Mouse (Mus musculus) kidney, embryonic 15.5 days (tissue): ENCODE results near the gene Mbd3. TPM values are rescaled to one million over a fixed set of nuclear protein-coding genes. Genes with fewer than 3 reads are reported as not detected.

ENCODE experiments used
- ATAC-seq: fragments of 200-750 bp; cut with Nextera tagmentation; replicated peaks from 2 replicates; pipeline ENCODE4 v1.8.0; 2017; ENCODE audit warnings: moderate TSS enrichment; ENCODE audit not compliant: low FRiP score
- H3K27ac ChIP-seq: fragments of 300-500 bp; sonication (generic); 2 replicates; pipeline ENCODE4 v1.5.1; 2015; ENCODE audit warnings: mild to moderate bottlenecking, inconsistent platforms
- H3K27me3 ChIP-seq: fragments of 300-500 bp; sonication (generic); 2 replicates; pipeline ENCODE4 v1.6.1; 2015; ENCODE audit warnings: inconsistent platforms
- H3K36me3 ChIP-seq: fragments of 300-500 bp; sonication (generic); 2 replicates; pipeline ENCODE4 v1.6.1; 2015; ENCODE audit warnings: inconsistent platforms
- H3K4me1 ChIP-seq: fragments of 300-500 bp; sonication (generic); 2 replicates; pipeline ENCODE4 v1.6.1; 2015; ENCODE audit warnings: inconsistent platforms
- H3K4me2 ChIP-seq: fragments of 300-500 bp; sonication (generic); 2 replicates; pipeline ENCODE4 v1.6.1; 2015; ENCODE audit warnings: moderate library complexity, mild to moderate bottlenecking, inconsistent platforms
- H3K4me3 ChIP-seq: fragments of 300-500 bp; sonication (generic); replicated peaks from 2 replicates; pipeline ENCODE4 v1.5.1; 2015; ENCODE audit warnings: mild to moderate bottlenecking, inconsistent platforms
- H3K9ac ChIP-seq: fragments of 300-500 bp; sonication (generic); 2 replicates; pipeline ENCODE4 v1.6.1; 2015; ENCODE audit warnings: mild to moderate bottlenecking, inconsistent platforms
- H3K9me3 ChIP-seq: fragments of 300-500 bp; sonication (generic); replicated peaks from 2 replicates; pipeline ENCODE4 v1.6.1; 2016; ENCODE audit warnings: inconsistent platforms
- WGBS: fragments of 180-500 bp; shearing (Covaris S2); methylation state at CpG from one replicate; pipeline ENCODE4 v1.1.7; 2015; ENCODE audit warnings: mixed read lengths; 5-methylcytosine and 5-hydroxymethylcytosine counted together
- polyA plus RNA-seq: library from polyadenylated mRNA; unstranded; fragments of >200 nt; fragmentation: Nextera tagmentation; extraction: Ambion mirVana; gene quantifications from 2 replicates; pipeline ENCODE4 v1.2.1, GENCODE M21; 2015

Mbd3 gene
- polyA plus RNA-seq, 1 experiment from 2014 or later, result 283 TPM

DNA sequence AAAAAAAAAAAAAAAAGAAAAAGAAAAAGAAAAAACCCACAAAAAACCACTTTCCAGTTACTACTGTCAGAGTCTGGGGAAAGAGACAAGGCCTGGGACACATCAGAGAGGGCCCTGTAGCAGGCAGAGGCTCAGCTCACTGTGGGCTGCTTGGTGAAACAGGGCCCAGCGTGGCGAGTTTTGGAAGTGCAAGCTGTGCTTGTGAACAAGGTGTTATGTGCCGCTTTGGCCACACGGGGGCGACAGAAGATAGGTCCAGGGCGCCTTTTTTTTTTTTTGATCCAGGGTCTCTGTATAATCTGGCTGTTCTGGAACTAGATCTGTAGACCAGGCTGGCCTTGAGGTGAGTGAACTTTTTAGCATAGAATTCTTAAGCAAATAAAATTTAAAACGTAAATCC is 23.2 kb downstream of the Mbd3 start:
- H3K4me2 ChIP-seq, result no peak overlapping the region
- no peak overlapping the region for H3K9ac ChIP-seq
- WGBS, result 2% methylated on average over 7 of the region's 7 CpGs
- no peak overlapping the region for H3K4me3 ChIP-seq
- no peaks in the 10 kb centered on the region for H3K27me3 ChIP-seq
- 0 out of 2 replicates have a peak, but pooled peaks have one; percentile 40 for ATAC-seq
- H3K36me3 ChIP-seq, result peaks cover 18% of the 10 kb centered on the region
- no peaks in the 10 kb centered on the region for H3K9me3 ChIP-seq
- peaks cover 20% of the 10 kb centered on the region for H3K4me1 ChIP-seq
- H3K27ac ChIP-seq, result no peak overlapping the region

DNA sequence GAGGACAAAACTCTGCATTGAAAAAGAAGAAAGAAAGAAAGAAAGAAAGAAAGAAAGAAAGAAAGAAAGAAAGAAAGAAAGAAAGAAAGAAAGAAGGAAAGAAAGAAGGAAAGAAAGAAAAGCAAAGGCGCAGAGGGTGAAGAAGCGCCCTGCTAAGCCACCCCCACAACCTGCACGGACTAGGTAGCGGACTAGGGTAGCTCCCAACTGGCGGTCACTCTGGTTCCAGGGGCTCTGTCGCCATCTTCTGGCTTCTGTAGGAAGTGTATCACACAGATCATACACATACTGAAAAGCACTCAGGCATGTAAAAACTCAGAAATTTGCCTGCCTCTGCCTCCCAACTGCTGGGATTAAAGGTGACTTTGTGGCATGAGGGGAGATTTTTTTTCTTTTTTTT is 25.3 kb downstream of the Mbd3 start:
- H3K27ac ChIP-seq, result no peak overlapping the region
- no peak for ATAC-seq
- no peaks in the 10 kb centered on the region for H3K9me3 ChIP-seq
- H3K27me3 ChIP-seq, result no peaks in the 10 kb centered on the region
- no peak overlapping the region for H3K4me3 ChIP-seq
- no peak overlapping the region for H3K9ac ChIP-seq
- WGBS, result 22% methylated on average over 6 of the region's 6 CpGs
- H3K4me1 ChIP-seq, result peaks cover 16% of the 10 kb centered on the region
- H3K36me3 ChIP-seq, result no peaks in the 10 kb centered on the region
- no peak overlapping the region for H3K4me2 ChIP-seq

DNA sequence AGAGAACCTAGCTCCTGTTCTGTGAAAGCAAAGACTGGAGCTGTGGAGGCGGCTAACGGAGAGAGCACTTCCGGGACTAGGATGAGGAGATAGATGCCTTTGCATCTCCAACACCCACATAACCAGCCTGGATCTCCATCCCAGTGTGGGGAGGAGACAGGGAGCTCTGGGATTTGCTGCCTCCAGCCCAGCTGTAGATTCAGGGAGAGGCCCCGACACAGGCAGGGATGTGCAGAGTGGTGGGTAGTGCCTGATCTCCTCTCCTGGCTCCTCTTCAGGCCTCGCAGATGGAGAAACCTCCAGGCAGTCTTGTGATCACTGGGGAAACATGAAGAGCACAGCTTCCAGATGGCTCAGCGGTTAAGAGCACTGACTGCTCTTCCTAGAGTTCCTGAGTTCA is 26.6 kb downstream of the Mbd3 start:
- no peak overlapping the region for H3K4me3 ChIP-seq

DNA sequence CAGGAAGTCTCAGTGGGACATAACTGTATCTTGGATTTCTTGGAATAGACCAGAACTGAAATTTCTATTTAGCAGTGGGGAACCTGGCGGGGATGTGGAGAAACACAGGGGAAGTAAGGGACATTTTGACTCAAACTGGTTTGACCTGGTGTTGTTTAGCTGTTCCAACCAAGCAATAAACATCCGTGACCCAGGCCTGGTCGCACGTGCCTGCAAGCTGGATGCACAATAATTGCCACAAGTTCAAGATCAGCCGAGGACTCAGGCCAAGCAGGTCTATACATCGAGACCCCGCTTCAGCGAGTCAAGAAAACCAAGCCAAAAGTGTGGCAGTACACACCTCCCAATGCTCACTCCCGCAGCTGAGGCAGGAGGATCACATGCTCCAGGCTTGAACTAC is 27.4 kb downstream of the Mbd3 start:
- WGBS, result 46% methylated on average over 9 of the region's 9 CpGs
- ATAC-seq, result no peak
- Histone ChIP-seq H3K4me3 (peak overlapping the region; percentile 41), H3K27me3 (no peaks in the 10 kb centered on the region), H3K27ac (peak overlapping the region; percentile 58), H3K36me3 (no peaks in the 10 kb centered on the region), H3K4me2 (peak overlapping the region; percentile 49), H3K9me3 (0 out of 2 replicates have a peak, but pooled peaks cover 3% of the 10 kb centered on the region), H3K9ac (no peak overlapping the region), H3K4me1 (peaks cover 20% of the 10 kb centered on the region)

More for the DNA sequence above, 26.6 kb downstream of the Mbd3 start:
- H3K27ac ChIP-seq, result no peak overlapping the region
- no peaks in the 10 kb centered on the region for H3K36me3 ChIP-seq
- H3K27me3 ChIP-seq, result no peaks in the 10 kb centered on the region
- peaks cover 17% of the 10 kb centered on the region for H3K4me1 ChIP-seq
- ATAC-seq, result no peak
- 0 out of 2 replicates have a peak, but pooled peaks cover 3% of the 10 kb centered on the region for H3K9me3 ChIP-seq
- 81% methylated on average over 6 of the region's 6 CpGs for WGBS
- no peak overlapping the region for H3K4me2 ChIP-seq
- H3K9ac ChIP-seq, result no peak overlapping the region

DNA sequence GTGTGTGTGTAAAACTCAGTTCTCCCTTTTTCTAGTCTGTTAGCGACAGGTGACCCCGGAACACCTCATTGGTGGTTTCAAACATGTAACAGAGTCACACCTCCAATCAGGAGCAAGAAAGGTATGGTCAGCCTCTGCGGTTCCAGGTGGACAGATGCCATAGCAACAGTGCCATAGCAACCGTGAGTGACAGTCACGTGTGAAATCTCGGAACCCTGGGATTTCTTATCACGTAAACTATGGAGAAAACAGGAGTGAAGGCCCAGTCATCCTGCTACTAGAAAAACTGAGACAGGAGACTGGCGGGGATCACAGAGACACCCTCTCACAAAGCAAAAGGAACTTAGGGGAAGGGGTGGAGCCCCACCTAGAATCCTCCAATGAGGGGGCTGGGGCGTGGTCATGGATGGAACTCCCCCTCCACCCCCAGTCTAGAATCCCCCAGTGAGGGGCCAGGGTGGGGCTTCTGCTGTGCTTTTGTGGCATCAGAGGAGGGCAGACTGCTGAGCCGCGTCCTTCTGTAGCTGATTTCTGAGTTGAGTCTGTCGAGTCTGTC is 27.9 kb downstream of the Mbd3 start:
- H3K27me3 ChIP-seq, result no peaks in the 10 kb centered on the region
- H3K9ac ChIP-seq, result no peak overlapping the region
- peak overlapping the region; percentile 41 for H3K4me3 ChIP-seq
- peak overlapping the region; percentile 58 for H3K27ac ChIP-seq
- peak overlapping the region; percentile 49 for H3K4me2 ChIP-seq
- 0 out of 2 replicates have a peak, but pooled peaks cover 3% of the 10 kb centered on the region for H3K9me3 ChIP-seq
- H3K4me1 ChIP-seq, result peaks cover 20% of the 10 kb centered on the region
- H3K36me3 ChIP-seq, result no peaks in the 10 kb centered on the region
- WGBS, result 4% methylated on average over 12 of the region's 12 CpGs
- peak; percentile 86 for ATAC-seq

DNA sequence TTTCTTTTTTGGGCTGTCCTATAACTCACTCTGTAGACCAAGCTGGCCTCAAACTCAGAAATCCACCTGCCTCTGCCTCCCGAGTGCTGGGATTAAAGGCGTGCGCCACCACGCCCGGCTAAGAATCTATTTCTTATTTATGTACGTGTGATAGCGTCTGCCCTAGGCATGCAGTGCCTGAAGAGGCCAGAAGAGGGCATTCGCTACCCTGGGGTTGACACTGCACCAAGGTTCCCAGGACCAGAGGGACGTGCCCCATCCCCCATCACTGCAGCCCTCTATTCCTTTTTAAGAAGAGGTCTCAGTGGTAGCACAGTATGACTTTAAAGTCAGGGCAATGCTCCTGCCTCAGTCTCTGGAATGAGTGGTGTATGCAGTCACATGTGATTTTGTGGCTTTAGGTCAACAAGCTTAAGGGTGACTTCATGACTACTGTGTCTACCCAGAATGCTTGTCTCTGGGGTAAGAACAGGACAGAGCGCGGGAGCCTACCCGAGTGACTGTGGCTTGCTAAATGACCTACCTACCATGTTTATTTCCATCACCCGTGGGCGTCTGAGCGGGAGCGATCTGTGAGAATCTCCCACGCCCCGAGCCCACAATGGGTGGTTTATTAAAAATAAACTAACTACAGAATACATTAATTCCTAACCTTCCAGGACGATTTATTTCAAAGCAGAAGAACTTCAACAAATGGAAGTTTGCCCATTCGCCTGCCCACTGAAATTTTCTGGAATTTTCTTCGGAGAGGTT is 29.2 kb downstream of the Mbd3 start:
- Histone ChIP-seq H3K27ac (no peak overlapping the region), H3K4me3 (no peak overlapping the region), H3K9me3 (0 out of 2 replicates have a peak, but pooled peaks cover 3% of the 10 kb centered on the region), H3K27me3 (0 out of 2 replicates have a peak, but pooled peaks cover under 1% of the 10 kb centered on the region), H3K4me2 (no peak overlapping the region), H3K36me3 (no peaks in the 10 kb centered on the region), H3K4me1 (peaks cover 20% of the 10 kb centered on the region), H3K9ac (no peak overlapping the region)
- no peak for ATAC-seq
- 77% methylated on average over 21 of the region's 21 CpGs for WGBS

DNA sequence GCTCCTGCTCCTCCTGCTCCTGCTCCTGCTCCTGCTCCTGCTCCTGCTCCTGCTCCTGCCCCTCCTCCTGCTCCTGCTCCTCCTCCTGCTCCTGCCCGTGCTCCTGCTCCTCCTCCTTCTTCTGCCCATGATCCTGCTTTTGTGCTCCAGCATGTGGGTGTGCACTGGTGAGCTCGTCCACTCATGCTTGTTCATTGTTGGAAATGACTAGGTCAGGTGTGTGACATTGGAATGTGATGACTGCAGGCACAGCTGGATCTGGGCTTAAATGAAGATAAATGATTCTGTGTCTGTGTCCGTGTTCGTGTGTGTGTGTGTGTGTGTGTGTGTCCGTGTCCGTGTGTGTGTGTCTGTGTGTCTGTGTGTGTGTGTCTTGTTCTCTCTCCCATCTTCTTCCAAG is 31.0 kb downstream of the Mbd3 start:
- 92% methylated on average over 6 of the region's 6 CpGs for WGBS
- Histone ChIP-seq H3K4me1 (peaks cover 24% of the 10 kb centered on the region), H3K36me3 (no peaks in the 10 kb centered on the region), H3K9me3 (0 out of 2 replicates have a peak, but pooled peaks cover 3% of the 10 kb centered on the region), H3K4me2 (no peak overlapping the region), H3K27ac (no peak overlapping the region), H3K4me3 (no peak overlapping the region), H3K27me3 (peaks cover 14% of the 10 kb centered on the region), H3K9ac (no peak overlapping the region)
- ATAC-seq, result no peak

DNA sequence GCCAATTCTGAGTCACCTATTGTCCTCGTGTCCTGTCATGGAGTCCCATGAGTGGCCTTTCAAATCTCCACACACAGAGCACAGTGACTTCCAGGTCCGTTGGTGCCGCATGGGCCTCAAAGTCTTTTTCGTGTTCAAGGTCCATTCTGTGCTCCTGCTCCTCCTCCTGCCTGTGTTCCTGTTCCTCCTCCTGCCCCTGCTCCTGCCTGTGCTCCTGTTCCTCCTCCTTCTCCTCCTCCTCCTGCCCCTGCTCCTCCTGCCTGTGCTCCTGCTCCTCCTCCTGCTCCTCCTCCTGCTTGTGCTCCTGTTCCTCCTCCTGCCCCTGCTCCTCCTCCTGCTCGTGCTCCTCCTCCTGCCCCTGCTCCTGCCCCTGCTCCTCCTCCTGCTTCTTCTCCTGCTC is 31.4 kb downstream of the Mbd3 start:
- WGBS, result 49% methylated on average over 5 of the region's 5 CpGs
- peaks cover 24% of the 10 kb centered on the region for H3K4me1 ChIP-seq
- H3K4me2 ChIP-seq, result no peak overlapping the region
- H3K36me3 ChIP-seq, result no peaks in the 10 kb centered on the region
- no peak for ATAC-seq
- no peak overlapping the region for H3K9ac ChIP-seq
- H3K27me3 ChIP-seq, result peaks cover 15% of the 10 kb centered on the region
- no peak overlapping the region for H3K27ac ChIP-seq
- no peak overlapping the region for H3K4me3 ChIP-seq
- H3K9me3 ChIP-seq, result 0 out of 2 replicates have a peak, but pooled peaks cover 3% of the 10 kb centered on the region

DNA sequence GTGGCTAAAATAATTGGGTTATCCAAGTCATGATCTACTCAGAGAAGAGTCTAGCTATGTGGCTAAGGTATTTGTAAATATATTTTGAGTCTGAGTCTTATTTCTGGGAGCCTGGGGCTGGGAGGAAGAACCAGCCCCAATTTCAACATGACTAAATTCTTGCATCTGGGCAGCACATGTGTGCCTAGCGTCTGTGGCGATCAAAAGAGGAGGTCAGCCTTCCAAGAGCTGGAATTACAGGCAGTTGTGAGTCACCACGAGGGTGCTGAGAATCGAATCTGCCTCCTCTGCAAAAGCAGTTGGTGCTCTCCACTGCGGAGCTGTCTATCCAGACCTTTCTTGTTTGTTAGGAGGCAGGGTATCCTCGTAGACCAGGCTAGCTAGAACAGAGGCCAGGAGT is 33.6 kb downstream of the Mbd3 start:
- 70% methylated on average over 6 of the region's 6 CpGs for WGBS
- no peaks in the 10 kb centered on the region for H3K36me3 ChIP-seq
- no peak for ATAC-seq

DNA sequence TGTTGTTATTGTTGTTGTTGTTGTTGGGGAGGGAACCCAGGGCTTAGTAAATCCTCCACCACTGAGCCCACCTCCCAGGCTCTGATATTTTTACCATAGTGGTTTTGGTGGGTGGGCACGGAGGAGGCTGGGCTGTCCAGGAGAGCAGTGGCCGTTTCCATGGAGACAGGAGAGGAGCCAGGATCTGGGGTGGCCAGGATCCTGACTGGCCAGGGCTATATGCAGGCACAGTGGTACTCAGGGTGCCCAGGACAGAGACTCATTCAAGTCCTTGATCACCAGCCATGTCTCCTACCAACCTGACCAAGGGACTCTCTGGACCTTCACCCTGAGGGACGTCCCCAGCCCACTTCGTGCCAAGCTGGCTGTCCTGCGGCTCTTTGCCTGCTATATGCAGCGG is 35.6 kb downstream of the Mbd3 start:
- H3K27me3 ChIP-seq, result peaks cover 43% of the 10 kb centered on the region
- no peaks in the 10 kb centered on the region for H3K36me3 ChIP-seq
- H3K9me3 ChIP-seq, result 0 out of 2 replicates have a peak, but pooled peaks cover 2% of the 10 kb centered on the region
- H3K9ac ChIP-seq, result no peak overlapping the region
- no peak overlapping the region for H3K4me3 ChIP-seq
- 36% methylated on average over 6 of the region's 6 CpGs for WGBS
- no peak overlapping the region for H3K27ac ChIP-seq
- peaks cover 8% of the 10 kb centered on the region; the same call in 1 of the 2 replicates for H3K4me1 ChIP-seq
- H3K4me2 ChIP-seq, result no peak overlapping the region
- peak; percentile 38; the same call in 1 of the 2 replicates for ATAC-seq

More for the DNA sequence above, 33.6 kb downstream of the Mbd3 start:
- H3K9me3 ChIP-seq, result 0 out of 2 replicates have a peak, but pooled peaks cover 3% of the 10 kb centered on the region
- H3K27me3 ChIP-seq, result peaks cover 23% of the 10 kb centered on the region
- no peak overlapping the region for H3K4me2 ChIP-seq
- no peak overlapping the region for H3K9ac ChIP-seq
- H3K4me1 ChIP-seq, result peaks cover 8% of the 10 kb centered on the region; the same call in 1 of the 2 replicates
- H3K27ac ChIP-seq, result no peak overlapping the region
- H3K4me3 ChIP-seq, result no peak overlapping the region

DNA sequence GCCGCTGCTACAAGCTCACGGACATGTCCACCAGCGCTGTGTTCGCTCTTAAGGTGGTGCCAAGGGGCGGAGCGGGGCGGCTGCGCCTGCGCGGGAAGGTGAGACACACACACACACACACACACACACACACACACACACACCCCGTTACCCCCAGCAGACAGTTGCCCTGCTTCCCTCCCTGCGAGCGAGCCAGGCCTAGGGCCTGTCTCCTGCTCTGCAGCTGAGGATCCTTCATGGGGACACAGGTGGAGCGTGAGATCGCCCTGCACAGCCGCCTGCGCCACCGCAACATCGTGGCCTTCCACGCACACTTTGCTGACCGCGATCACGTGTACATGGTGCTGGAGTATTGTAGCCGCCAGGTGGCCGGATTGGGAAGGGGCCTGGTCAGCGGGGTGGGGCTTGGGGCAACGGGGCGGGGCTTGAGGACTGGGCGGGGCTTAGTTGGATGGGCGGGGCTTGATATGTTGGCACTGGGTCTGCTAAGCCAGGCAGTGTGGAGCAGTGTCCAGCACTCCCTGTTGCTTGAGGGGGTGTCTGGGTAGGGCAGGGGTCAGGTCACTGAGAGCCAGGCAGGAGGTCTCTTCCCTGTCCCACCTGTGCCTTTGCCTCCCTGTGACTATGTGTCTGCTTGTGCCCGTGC is 41.2 kb downstream of the Mbd3 start:
- Histone ChIP-seq H3K4me1 (peaks cover 35% of the 10 kb centered on the region), H3K9me3 (no peaks in the 10 kb centered on the region), H3K27me3 (peaks cover 86% of the 10 kb centered on the region), H3K4me2 (peak overlapping the region; percentile 61), H3K27ac (no peak overlapping the region), H3K4me3 (peak overlapping the region; percentile 37), H3K36me3 (no peaks in the 10 kb centered on the region), H3K9ac (no peak overlapping the region)
- WGBS, result 6% methylated on average over 31 of the region's 31 CpGs
- ATAC-seq, result peak; percentile 58

DNA sequence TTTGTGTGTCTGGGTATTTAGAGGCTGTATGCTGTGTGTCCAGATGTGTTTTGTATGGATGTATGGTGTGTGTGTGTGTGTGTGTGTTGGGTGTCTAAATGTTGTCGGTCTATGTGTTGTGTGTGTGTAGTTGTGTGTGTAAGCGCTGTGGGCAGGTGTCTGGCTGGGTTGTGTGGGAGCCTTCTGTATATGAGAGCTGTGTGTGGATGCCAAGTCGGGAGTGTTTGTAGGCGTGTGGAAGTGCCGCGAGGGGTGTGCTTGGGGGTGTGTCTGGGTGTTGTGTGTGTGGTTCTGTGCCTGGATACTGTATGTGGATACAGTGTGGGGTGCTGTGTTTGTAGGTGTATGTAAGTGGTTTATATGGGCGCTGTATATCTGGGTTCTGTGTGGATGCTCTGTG is 42.0 kb downstream of the Mbd3 start:
- 26% methylated on average over 7 of the region's 7 CpGs for WGBS
- H3K4me2 ChIP-seq, result peak overlapping the region; percentile 65
- no peak for ATAC-seq
- no peaks in the 10 kb centered on the region for H3K36me3 ChIP-seq
- H3K4me3 ChIP-seq, result peak overlapping the region; percentile 37
- no peak overlapping the region for H3K27ac ChIP-seq
- H3K4me1 ChIP-seq, result peaks cover 41% of the 10 kb centered on the region
- no peak overlapping the region for H3K9ac ChIP-seq
- H3K9me3 ChIP-seq, result no peaks in the 10 kb centered on the region
- peaks cover 88% of the 10 kb centered on the region for H3K27me3 ChIP-seq
